ENCODE assay signal across 10 mouse cellular contexts in the genomic region with DNA sequence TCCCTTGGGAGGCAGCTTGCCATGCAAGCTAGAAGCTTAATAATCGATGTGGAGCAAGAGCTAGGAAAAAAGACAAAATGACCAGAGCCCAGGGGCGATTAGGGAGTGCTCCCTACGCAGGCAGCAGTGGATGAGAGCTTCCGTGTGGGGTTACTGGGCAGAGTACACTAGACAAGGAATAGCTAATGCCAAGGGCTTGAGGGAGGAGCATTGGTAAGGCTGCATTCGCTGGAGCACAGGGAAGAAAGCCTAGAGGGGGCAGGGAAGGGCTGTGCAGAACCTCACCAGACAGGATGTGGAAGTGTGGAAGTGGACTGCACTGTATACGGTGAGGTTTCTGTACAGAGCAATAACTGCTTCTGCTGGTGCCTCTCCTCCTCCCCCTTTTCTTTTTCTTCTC. TPM values are rescaled to one million over a fixed set of nuclear protein-coding genes. Genes with fewer than 3 reads are reported as not detected.
DNase-seq lines count a peak whose midpoint lies in the region; ATAC-seq lines count a peak whose summit lies in the region.
"Had no signal": no experiment of that assay in that cellular context is flagged by ENCODE, and none has a peak within 500 bp of the region (broad histone marks: within the 10 kb centered on the region; RNA-seq: fewer than 3 reads in every experiment).

No protein-coding gene starts in this region.

- WGBS in hindbrain, embryonic 12.5 days = 68% methylated on average over 6 of the region's 6 CpGs
- 76% methylated on average over 6 of the region's 6 CpGs for WGBS in hindbrain, embryonic 11.5 days
- WGBS in forebrain, embryonic 10.5 days = 84% methylated on average over 6 of the region's 6 CpGs
- 46% methylated on average over 6 of the region's 6 CpGs for WGBS in lung, embryonic 15.5 days

- no peaks in the 10 kb centered on the region for H3K27me3 ChIP-seq in hindbrain, embryonic 12.5 days
- H3K27me3 ChIP-seq in hindbrain, embryonic 11.5 days (ENCODE audit: control insufficient read depth, insufficient read depth, low read length) = no peaks in the 10 kb centered on the region
- no peaks in the 10 kb centered on the region for H3K27me3 ChIP-seq in forebrain, embryonic 10.5 days (ENCODE audit: poor library complexity, severe bottlenecking)
- no peaks in the 10 kb centered on the region for H3K27me3 ChIP-seq in lung, embryonic 15.5 days
- H3K27me3 ChIP-seq: embryonic facial prominence, embryonic 15.5 days had no signal

- H3K4me3 ChIP-seq in hindbrain, embryonic 12.5 days = no peak overlapping the region
- no peak overlapping the region for H3K4me3 ChIP-seq in hindbrain, embryonic 11.5 days (ENCODE audit: low read depth, low read length)
- H3K4me3 ChIP-seq in forebrain, embryonic 10.5 days = no peak overlapping the region
- H3K4me3 ChIP-seq in lung, embryonic 15.5 days = no peak overlapping the region
- H3K4me3 ChIP-seq: embryonic facial prominence, embryonic 15.5 days; megakaryocyte, embryonic 14.5 days had no signal

- ATAC-seq in hindbrain, embryonic 12.5 days (ENCODE audit: low FRiP score) = peak; percentile 38; the same call in 1 of the 2 replicates
- ATAC-seq in hindbrain, embryonic 11.5 days (ENCODE audit: low FRiP score) = no peak
- ATAC-seq in lung, embryonic 15.5 days (ENCODE audit: borderline replicate concordance, extremely low read depth, low FRiP score, low TSS enrichment) = peak; percentile 73

- DNase-seq in hindbrain, embryonic 11.5 days (ENCODE audit: low spot score) = no peak
- DNase-seq in 3134 (ENCODE audit: extremely low read depth, insufficient read length, low spot score) = peak; percentile 15
- DNase-seq in forebrain, embryonic 10.5 days (ENCODE audit: extremely low spot score, low spot score) = peak; percentile 9
- no peak for DNase-seq in adrenal gland, postnatal 4 days (ENCODE audit: low spot score in 2 of 2)
- DNase-seq in urinary bladder, postnatal 10 days (ENCODE audit: low spot score) = no peak
- DNase-seq in thymus, postnatal 14 days = no peak

- no peak overlapping the region for H3K9ac ChIP-seq in hindbrain, embryonic 12.5 days
- H3K9ac ChIP-seq in hindbrain, embryonic 11.5 days (ENCODE audit: low read depth, low read length) = no peak overlapping the region
- H3K9ac ChIP-seq in lung, embryonic 15.5 days = no peak overlapping the region
- H3K9ac ChIP-seq: embryonic facial prominence, embryonic 15.5 days had no signal

- no peaks in the 10 kb centered on the region for H3K36me3 ChIP-seq in hindbrain, embryonic 12.5 days
- H3K36me3 ChIP-seq in hindbrain, embryonic 11.5 days (ENCODE audit: control insufficient read depth, insufficient read depth, low read length) = no peaks in the 10 kb centered on the region
- H3K36me3 ChIP-seq in forebrain, embryonic 10.5 days (replicated peaks) = peaks cover 13% of the 10 kb centered on the region
- H3K36me3 ChIP-seq in lung, embryonic 15.5 days = no peaks in the 10 kb centered on the region
- H3K36me3 ChIP-seq: embryonic facial prominence, embryonic 15.5 days had no signal

- H3K27ac ChIP-seq in hindbrain, embryonic 12.5 days = no peak overlapping the region
- H3K27ac ChIP-seq in hindbrain, embryonic 11.5 days (ENCODE audit: low read depth, low read length) = no peak overlapping the region
- 0 out of 2 replicates have a peak overlapping the region, but pooled peaks have one; percentile 17 for H3K27ac ChIP-seq in forebrain, embryonic 10.5 days
- peak overlapping the region; percentile 56 for H3K27ac ChIP-seq in lung, embryonic 15.5 days
- H3K27ac ChIP-seq: embryonic facial prominence, embryonic 15.5 days had no signal

- no peak overlapping the region for H3K4me2 ChIP-seq in hindbrain, embryonic 12.5 days (replicated peaks)
- H3K4me2 ChIP-seq in hindbrain, embryonic 11.5 days (replicated peaks; ENCODE audit: low read depth, low read length) = no peak overlapping the region
- peak overlapping the region; percentile 6; the same call in 1 of the 2 replicates for H3K4me2 ChIP-seq in lung, embryonic 15.5 days
- H3K4me2 ChIP-seq: embryonic facial prominence, embryonic 15.5 days had no signal

- H3K9me3 ChIP-seq in hindbrain, embryonic 12.5 days (replicated peaks) = no peaks in the 10 kb centered on the region
- H3K9me3 ChIP-seq in hindbrain, embryonic 11.5 days (ENCODE audit: control insufficient read depth, low read length) = no peaks in the 10 kb centered on the region
- no peaks in the 10 kb centered on the region for H3K9me3 ChIP-seq in forebrain, embryonic 10.5 days
- H3K9me3 ChIP-seq in lung, embryonic 15.5 days = no peaks in the 10 kb centered on the region
- H3K9me3 ChIP-seq: embryonic facial prominence, embryonic 15.5 days; megakaryocyte, embryonic 14.5 days had no signal

- H3K4me1 ChIP-seq in hindbrain, embryonic 12.5 days = peaks cover 11% of the 10 kb centered on the region
- H3K4me1 ChIP-seq in hindbrain, embryonic 11.5 days (replicated peaks; ENCODE audit: control insufficient read depth, insufficient read depth, low read length) = no peaks in the 10 kb centered on the region; the same call in 1 of the 2 replicates
- H3K4me1 ChIP-seq in forebrain, embryonic 10.5 days = peaks cover 12% of the 10 kb centered on the region
- H3K4me1 ChIP-seq in lung, embryonic 15.5 days = peaks cover 7% of the 10 kb centered on the region; the same call in 1 of the 2 replicates

RNA-seq across cellular contexts. Expression of a gene that starts 32.3 kb away (rescaled TPM):
- polyA plus RNA-seq in hindbrain, embryonic 12.5 days (2016; fragmentation: Nextera tagmentation; extraction: Ambion mirVana) = 27.5 and 29.2 TPM in 2 replicates
- 17.2 and 18.4 TPM in 2 replicates for polyA plus RNA-seq in hindbrain, embryonic 11.5 days (2014; fragmentation: Nextera tagmentation; extraction: Ambion mirVana)
- 15.6 and 16.0 TPM in 2 replicates for polyA plus RNA-seq in forebrain, embryonic 10.5 days (2016; fragmentation: Nextera tagmentation; extraction: Ambion mirVana)
- 18.4 and 20.6 TPM in 2 replicates for polyA plus RNA-seq in lung, embryonic 15.5 days (2015; fragmentation: Nextera tagmentation; extraction: Ambion mirVana)
- total RNA-seq in adrenal gland, postnatal 4 days (2021) = 10 to 100 TPM; 76.8 to 79.1 TPM

Comparison
In these comparisons a context has a peak if more than half of its experiments do, and no peak if none do; other contexts are left out.
1. H3K27ac ChIP-seq: peak in forebrain, embryonic 10.5 days (single experiment) and lung, embryonic 15.5 days (single experiment); none in hindbrain, embryonic 12.5 days (single experiment) and hindbrain, embryonic 11.5 days (single experiment).
2. DNase-seq: peak in 3134 (single experiment) and forebrain, embryonic 10.5 days (single experiment); none in hindbrain, embryonic 11.5 days (single experiment), adrenal gland, postnatal 4 days (0 of 2), urinary bladder, postnatal 10 days (single experiment) and thymus, postnatal 14 days (single experiment).